Mouse (Mus musculus) inflammation-experienced regulatory T-cells, adult 6 months (primary cell): ENCODE data around the gene Tor1b. TPM values are rescaled to one million over a fixed set of nuclear protein-coding genes. Genes with fewer than 3 reads are reported as not detected.
A peak's percentile ranks its signal among the peaks of the same experiment; 100 is the strongest.
"Not testable (repeated sequence)": the region's sequence is repeated elsewhere in the genome, so short reads cannot be mapped to it uniquely, and the experiment has no call there.

ENCODE experiments used
- ATAC-seq: one replicate; pipeline ENCODE4 v1.8.0; 2017
- polyA plus RNA-seq, 3 experiments: library from polyadenylated mRNA; unstranded; fragments of 100-300 nt; shearing (Covaris generic); gene quantifications; one replicate each; pipeline ENCODE4 v1.2.1; 2017

The Tor1b gene
- 10 to 100 TPM; 15.6 to 26.9 (median 22.2) TPM for polyA plus RNA-seq

- peak; percentile 99 for ATAC-seq
Measured at GRCm38 (mm10) chr2:30952824-30953490, at the start of gene Tor1b. TSS of gene Tor1b (plus strand) at chr2:30952959.

- no peak for ATAC-seq
Measured at GRCm38 (mm10) chr2:30904231-30904630, 48.5 kb upstream of the Tor1b start.

GRCm38 (mm10) chr2:30904991-30905390 lies 47.8 kb upstream of the Tor1b start:
- ATAC-seq: no peak

- ATAC-seq: no peak
Measured at GRCm38 (mm10) chr2:30905906-30906305, 46.9 kb upstream of the Tor1b start.

- ATAC-seq: no peak
Measured at GRCm38 (mm10) chr2:30906641-30907040, 46.1 kb upstream of the Tor1b start.

- no peak for ATAC-seq
Measured at GRCm38 (mm10) chr2:30912291-30912773, 40.4 kb upstream of the Tor1b start.

- no peak for ATAC-seq
Measured at GRCm38 (mm10) chr2:30913022-30913421, 39.7 kb upstream of the Tor1b start.

GRCm38 (mm10) chr2:30914836-30915235 lies 37.9 kb upstream of the Tor1b start:
- ATAC-seq: no peak

- ATAC-seq: no peak
Measured at GRCm38 (mm10) chr2:30915376-30915775, 37.4 kb upstream of the Tor1b start.

GRCm38 (mm10) chr2:30915933-30916332 lies 36.8 kb upstream of the Tor1b start:
- ATAC-seq: not testable (repeated sequence)

- no peak for ATAC-seq
Measured at GRCm38 (mm10) chr2:30917649-30918048, 35.1 kb upstream of the Tor1b start.

GRCm38 (mm10) chr2:30918126-30918525 lies 34.6 kb upstream of the Tor1b start:
- no peak for ATAC-seq

GRCm38 (mm10) chr2:30918780-30919329 lies 33.9 kb upstream of the Tor1b start:
- ATAC-seq: no peak

- no peak for ATAC-seq
Measured at GRCm38 (mm10) chr2:30920216-30920615, 32.5 kb upstream of the Tor1b start.

GRCm38 (mm10) chr2:30923099-30923498 lies 29.7 kb upstream of the Tor1b start:
- ATAC-seq: no peak

- no peak for ATAC-seq
Measured at GRCm38 (mm10) chr2:30925181-30925580, 27.6 kb upstream of the Tor1b start.

- ATAC-seq: no peak
Measured at GRCm38 (mm10) chr2:30926381-30926780, 26.4 kb upstream of the Tor1b start.

GRCm38 (mm10) chr2:30927151-30927781 lies 25.5 kb upstream of the Tor1b start:
- ATAC-seq: no peak

GRCm38 (mm10) chr2:30927844-30928628 lies 24.7 kb upstream of the Tor1b start:
- ATAC-seq: peak; percentile 52

GRCm38 (mm10) chr2:30928893-30929482 lies 23.8 kb upstream of the Tor1b start:
- ATAC-seq: no peak

GRCm38 (mm10) chr2:30929483-30930045 lies 23.2 kb upstream of the Tor1b start, which contains the start of gene Ptges:
TSS of gene Ptges (minus strand) at chr2:30929863.
- no peak for ATAC-seq

GRCm38 (mm10) chr2:30930846-30931245 lies 21.9 kb upstream of the Tor1b start:
- ATAC-seq: not testable (repeated sequence)
